Mouse (Mus musculus) E14TG2a.4 (cell line): Measurements from ENCODE around the gene Fbn1.

Source experiments
- H3K27me3 ChIP-seq: 2 replicates; pipeline ENCODE4 v1.6.1; 2014; ENCODE audit warnings: low read length, control low read depth; ENCODE audit not compliant: insufficient read depth
- H3K36me3 ChIP-seq: 2 replicates; pipeline ENCODE4 v1.6.1; 2014; ENCODE audit warnings: low read length, control low read depth; ENCODE audit not compliant: insufficient read depth
- H3K4me1 ChIP-seq: replicated peaks from 2 replicates; pipeline ENCODE4 v1.6.1; 2014; ENCODE audit warnings: low read depth, low read length, control low read depth
- H3K4me3 ChIP-seq: replicated peaks from 2 replicates; pipeline ENCODE4 v1.5.1; 2014; ENCODE audit warnings: mild to moderate bottlenecking, low read length
- H3K9me3 ChIP-seq: 2 replicates; pipeline ENCODE4 v1.6.1; 2014; ENCODE audit warnings: low read length, control low read depth
- CTCF ChIP-seq: conservative IDR thresholded peaks from 2 replicates; pipeline ENCODE4 v1.5.1; 2014; ENCODE audit warnings: low read length
- NANOG ChIP-seq: IDR thresholded peaks from 2 replicates; pipeline ENCODE4 v1.6.1; 2014; ENCODE audit warnings: borderline replicate concordance, low read length, mixed read lengths
- POU5F1 ChIP-seq: IDR thresholded peaks from 2 replicates; pipeline ENCODE4 v1.6.1; 2014; ENCODE audit warnings: low read length, borderline replicate concordance

Fbn1 gene

DNA sequence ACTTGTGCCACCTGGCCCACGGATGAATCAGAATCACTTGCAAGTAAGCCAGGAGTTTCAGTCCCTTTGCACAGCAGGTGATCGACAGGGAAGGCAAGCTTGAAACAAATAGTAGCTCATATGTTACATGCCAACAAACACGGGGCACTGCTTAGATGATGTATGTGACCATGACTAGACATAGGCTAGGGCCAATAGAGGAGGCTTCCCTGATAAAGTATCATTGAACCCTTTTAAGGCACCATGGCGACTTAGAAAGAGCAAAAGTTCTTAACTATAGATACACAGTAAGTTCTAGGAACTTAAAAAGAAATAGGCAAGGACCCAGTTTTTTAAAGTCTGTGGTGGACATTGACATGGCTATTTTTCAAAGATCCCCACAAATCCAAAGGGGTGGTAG lies at the start of gene Fbn1:
Fbn1 (minus strand) TSS at position 101 of the 400 bp plus-strand sequence.
- H3K27me3 ChIP-seq, result peaks cover 65% of the 10 kb centered on the region
- peaks cover 14% of the 10 kb centered on the region for H3K4me1 ChIP-seq
- no peaks in the 10 kb centered on the region for H3K9me3 ChIP-seq
- peak within 1 kb of the TSS; percentile 81 for H3K4me3 ChIP-seq
- TF ChIP-seq CTCF, result no peak
- TF ChIP-seq NANOG, result no peak
- TF ChIP-seq POU5F1, result no peak
- no peaks in the 10 kb centered on the region for H3K36me3 ChIP-seq

DNA sequence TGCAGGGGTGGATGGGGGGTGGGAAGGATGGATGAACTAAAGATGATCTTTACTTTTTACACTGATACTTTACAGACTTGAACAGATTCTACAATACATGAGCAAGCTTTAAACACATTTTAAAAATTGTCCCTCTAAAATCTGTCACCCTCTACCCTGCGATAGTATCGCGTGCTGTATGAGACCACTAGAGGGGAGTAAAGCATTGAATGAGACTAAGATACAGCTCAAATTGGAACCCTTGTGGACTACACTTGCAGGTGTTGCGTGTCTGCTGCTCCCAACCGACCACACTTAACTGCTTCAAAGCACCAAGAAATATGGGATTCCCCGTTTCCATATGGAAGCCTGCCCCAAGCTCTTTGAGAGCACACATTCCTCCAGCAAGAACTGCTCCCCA lies 48.0 kb upstream of the Fbn1 start:
- Histone ChIP-seq H3K27me3 (no peaks in the 10 kb centered on the region), H3K4me3 (no peak overlapping the region), H3K4me1 (peaks cover 14% of the 10 kb centered on the region; the same call in 1 of the 2 replicates), H3K36me3 (no peaks in the 10 kb centered on the region), H3K9me3 (no peaks in the 10 kb centered on the region)
- no peak for TF ChIP-seq NANOG
- TF ChIP-seq CTCF, result peak; percentile 45

- peaks cover 8% of the 10 kb centered on the region for H3K9me3 ChIP-seq
- no peaks in the 10 kb centered on the region for H3K27me3 ChIP-seq
- no peaks in the 10 kb centered on the region for H3K4me1 ChIP-seq
- no peak overlapping the region for H3K4me3 ChIP-seq
- H3K36me3 ChIP-seq, result no peaks in the 10 kb centered on the region
- no peak for TF ChIP-seq CTCF
- TF ChIP-seq NANOG, result no peak
- no peak for TF ChIP-seq POU5F1
Observed at GRCm38 (mm10) chr2:125548806-125549578, 41.2 kb upstream of the Fbn1 start.

DNA sequence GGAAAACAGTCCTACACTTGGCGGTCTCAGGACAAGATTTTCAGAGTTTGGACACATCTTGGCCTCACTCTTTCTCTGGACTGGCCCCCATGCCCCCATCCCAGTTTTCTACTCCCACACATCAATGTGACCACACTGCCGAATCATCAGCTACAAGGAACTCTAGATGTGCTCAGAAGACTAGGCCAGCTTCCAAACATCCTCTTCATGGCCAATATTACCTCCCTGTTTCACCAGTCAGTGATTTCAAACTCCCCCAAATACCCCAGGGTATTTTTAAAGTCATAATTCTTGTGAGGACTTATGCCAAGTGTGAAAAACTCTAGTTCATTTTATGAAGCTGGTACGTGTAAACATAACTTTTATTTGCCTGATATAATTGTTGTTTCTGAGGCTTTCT lies 37.2 kb upstream of the Fbn1 start:
- no peaks in the 10 kb centered on the region for H3K27me3 ChIP-seq
- TF ChIP-seq POU5F1 (no peak), NANOG (no peak), CTCF (no peak)
- no peaks in the 10 kb centered on the region for H3K4me1 ChIP-seq
- H3K4me3 ChIP-seq, result no peak overlapping the region
- no peaks in the 10 kb centered on the region for H3K36me3 ChIP-seq
- H3K9me3 ChIP-seq, result peaks cover 8% of the 10 kb centered on the region

DNA sequence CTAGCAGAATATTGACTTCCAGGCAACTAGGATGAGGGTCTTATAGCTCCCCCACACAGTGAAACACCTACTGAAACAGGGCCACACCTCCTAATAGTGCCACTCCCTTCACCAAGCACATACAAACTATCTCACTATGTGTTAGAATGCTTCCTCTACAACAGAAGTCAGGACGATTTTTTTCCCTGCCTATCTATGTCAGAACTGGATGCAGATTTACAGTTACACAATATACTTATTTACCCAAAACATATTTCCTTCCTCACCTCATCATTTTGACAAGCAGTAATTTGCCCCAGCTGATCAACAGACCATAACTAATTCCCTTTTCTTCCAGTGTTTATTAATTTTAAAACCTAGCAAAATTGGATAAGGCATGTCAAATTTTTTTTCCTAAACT lies 35.9 kb upstream of the Fbn1 start:
- Histone ChIP-seq H3K9me3 (peaks cover 8% of the 10 kb centered on the region), H3K4me1 (no peaks in the 10 kb centered on the region), H3K4me3 (no peak overlapping the region), H3K27me3 (no peaks in the 10 kb centered on the region), H3K36me3 (no peaks in the 10 kb centered on the region)
- no peak for TF ChIP-seq CTCF
- no peak for TF ChIP-seq NANOG
- TF ChIP-seq POU5F1, result no peak

- H3K4me1 ChIP-seq, result no peaks in the 10 kb centered on the region
- H3K9me3 ChIP-seq, result peaks cover 8% of the 10 kb centered on the region
- H3K36me3 ChIP-seq, result no peaks in the 10 kb centered on the region
- TF ChIP-seq CTCF, result no peak
- no peak for TF ChIP-seq NANOG
- TF ChIP-seq POU5F1, result no peak
- H3K4me3 ChIP-seq, result no peak overlapping the region
- no peaks in the 10 kb centered on the region for H3K27me3 ChIP-seq
Observed at GRCm38 (mm10) chr2:125541451-125541850, 33.7 kb upstream of the Fbn1 start.

DNA sequence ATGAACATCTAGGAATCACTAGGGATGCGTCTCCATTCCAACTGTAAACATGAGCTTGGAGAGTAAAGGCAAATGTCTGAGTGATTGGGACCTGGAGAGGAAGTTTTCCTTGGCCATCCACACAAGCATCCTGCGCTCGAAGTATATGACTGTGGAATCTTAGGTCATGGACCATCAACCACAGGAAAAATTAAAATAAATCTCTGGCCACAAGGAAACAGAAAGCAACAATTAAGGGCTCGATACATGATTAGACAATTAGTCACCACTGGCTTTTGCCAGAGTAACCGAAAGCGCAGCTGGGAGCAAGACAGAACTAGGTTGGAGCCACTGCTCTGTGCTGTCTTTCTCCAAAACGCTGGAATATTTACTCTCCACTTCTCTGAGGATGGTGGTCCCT lies 32.8 kb upstream of the Fbn1 start:
- no peak for TF ChIP-seq NANOG
- no peak for TF ChIP-seq CTCF
- no peak for TF ChIP-seq POU5F1
- Histone ChIP-seq H3K4me1 (no peaks in the 10 kb centered on the region), H3K36me3 (no peaks in the 10 kb centered on the region), H3K4me3 (no peak overlapping the region), H3K9me3 (peaks cover under 1% of the 10 kb centered on the region; the same call in 1 of the 2 replicates), H3K27me3 (no peaks in the 10 kb centered on the region)

DNA sequence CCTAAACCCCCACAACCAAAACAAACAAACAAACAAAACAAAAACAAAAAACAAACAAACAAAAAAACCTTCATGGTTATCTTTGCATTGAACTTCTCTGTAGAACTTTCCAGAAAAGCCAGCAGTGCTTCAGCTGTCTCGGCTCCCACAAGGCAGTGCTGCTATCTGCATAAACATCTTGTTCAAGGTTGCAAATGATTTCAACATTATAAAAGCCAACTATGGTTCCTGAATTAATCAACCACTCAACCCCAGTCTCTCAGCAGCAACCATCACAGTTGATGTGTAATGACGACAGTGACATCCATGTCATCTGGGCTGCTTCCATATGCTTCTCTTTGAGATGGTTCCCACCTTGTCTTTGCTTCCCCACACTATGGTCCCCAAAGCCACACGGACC lies 31.8 kb upstream of the Fbn1 start:
- H3K4me1 ChIP-seq, result no peaks in the 10 kb centered on the region
- no peak for TF ChIP-seq POU5F1
- TF ChIP-seq NANOG, result no peak
- no peak for TF ChIP-seq CTCF
- no peaks in the 10 kb centered on the region for H3K27me3 ChIP-seq
- no peaks in the 10 kb centered on the region for H3K9me3 ChIP-seq
- H3K36me3 ChIP-seq, result no peaks in the 10 kb centered on the region
- H3K4me3 ChIP-seq, result no peak overlapping the region

GRCm38 (mm10) chr2:125530665-125531064 lies 22.9 kb upstream of the Fbn1 start:
- Histone ChIP-seq H3K4me3 (no peak overlapping the region), H3K4me1 (no peaks in the 10 kb centered on the region), H3K36me3 (no peaks in the 10 kb centered on the region), H3K27me3 (no peaks in the 10 kb centered on the region), H3K9me3 (no peaks in the 10 kb centered on the region)
- TF ChIP-seq POU5F1 (no peak), NANOG (no peak), CTCF (no peak)
